Mouse (Mus musculus) left cerebral cortex, adult 8-10 months (tissue): ENCODE data around the gene Tmtc3. TPM values are rescaled to one million over a fixed set of nuclear protein-coding genes. Genes with fewer than 3 reads are reported as not detected.
"Not testable (repeated sequence)": the region's sequence is repeated elsewhere in the genome, so short reads cannot be mapped to it uniquely, and the experiment has no call there.

Source experiments
- DNase-seq, 2 experiments: peaks; one replicate each; pipeline ENCODE4 v3.0.0; 2022; ENCODE audit warnings: low spot score in 2 of 2
- total RNA-seq, 4 experiments: library from RNA; stranded (reverse); gene quantifications; 2 replicates each; pipeline ENCODE4 v1.2.4; 2022

Gene Tmtc3
- 10 to 100 TPM in 3 of 4 experiments, 1 to 10 TPM in 1; 9.8 to 14.0 (median 12.6) TPM for total RNA-seq

DNA sequence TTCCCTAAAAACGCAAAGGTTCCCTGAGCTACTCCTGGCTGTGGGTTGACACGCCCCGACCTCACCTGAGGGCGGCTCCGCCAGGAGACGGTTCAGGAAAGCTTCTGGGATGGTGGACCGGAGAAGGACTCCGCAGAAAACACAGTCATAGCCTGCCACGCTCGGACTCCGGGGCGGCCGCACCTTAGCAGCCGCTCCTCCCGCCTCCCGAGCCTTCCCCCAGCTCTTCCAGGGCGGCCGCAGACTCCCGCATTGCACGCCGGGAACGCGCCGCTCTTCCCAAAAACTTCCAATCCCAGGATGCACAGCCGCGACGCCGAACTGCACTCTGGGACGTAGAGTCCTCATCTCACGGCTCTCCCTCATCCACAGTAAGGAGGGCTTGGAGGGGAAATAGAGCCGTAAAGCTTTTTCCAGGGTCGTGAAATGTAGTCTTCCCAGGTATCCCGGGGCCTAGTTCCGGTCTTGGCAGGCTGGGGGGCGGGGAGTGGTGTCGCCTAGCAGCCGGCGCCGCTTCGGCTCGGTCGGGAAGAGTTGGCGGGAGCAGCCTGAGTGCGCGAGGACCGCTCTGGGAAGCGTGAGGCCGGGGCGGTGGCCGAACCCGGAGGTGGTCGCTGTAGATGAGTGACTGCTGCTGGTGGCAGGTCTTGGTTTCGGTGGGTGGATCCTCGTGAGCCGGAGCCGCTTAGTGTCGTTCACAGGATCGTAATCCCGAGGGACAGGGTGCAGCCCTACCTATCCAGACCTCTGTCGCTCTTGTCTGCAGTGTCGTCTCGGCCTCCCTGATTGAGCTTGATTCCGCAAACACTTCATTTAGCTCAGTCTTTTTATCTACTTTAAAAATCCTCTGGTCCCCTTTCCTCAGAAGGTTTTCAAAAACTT lies at the start of gene Tmtc3, which contains the start of gene Cep290:
Tmtc3 (minus strand) TSS at position 254 of the 882 bp plus-strand sequence.
Cep290 (plus strand) TSS at position 462 of the 882 bp plus-strand sequence.
- DNase-seq: peak; percentile 90 to 97

DNA sequence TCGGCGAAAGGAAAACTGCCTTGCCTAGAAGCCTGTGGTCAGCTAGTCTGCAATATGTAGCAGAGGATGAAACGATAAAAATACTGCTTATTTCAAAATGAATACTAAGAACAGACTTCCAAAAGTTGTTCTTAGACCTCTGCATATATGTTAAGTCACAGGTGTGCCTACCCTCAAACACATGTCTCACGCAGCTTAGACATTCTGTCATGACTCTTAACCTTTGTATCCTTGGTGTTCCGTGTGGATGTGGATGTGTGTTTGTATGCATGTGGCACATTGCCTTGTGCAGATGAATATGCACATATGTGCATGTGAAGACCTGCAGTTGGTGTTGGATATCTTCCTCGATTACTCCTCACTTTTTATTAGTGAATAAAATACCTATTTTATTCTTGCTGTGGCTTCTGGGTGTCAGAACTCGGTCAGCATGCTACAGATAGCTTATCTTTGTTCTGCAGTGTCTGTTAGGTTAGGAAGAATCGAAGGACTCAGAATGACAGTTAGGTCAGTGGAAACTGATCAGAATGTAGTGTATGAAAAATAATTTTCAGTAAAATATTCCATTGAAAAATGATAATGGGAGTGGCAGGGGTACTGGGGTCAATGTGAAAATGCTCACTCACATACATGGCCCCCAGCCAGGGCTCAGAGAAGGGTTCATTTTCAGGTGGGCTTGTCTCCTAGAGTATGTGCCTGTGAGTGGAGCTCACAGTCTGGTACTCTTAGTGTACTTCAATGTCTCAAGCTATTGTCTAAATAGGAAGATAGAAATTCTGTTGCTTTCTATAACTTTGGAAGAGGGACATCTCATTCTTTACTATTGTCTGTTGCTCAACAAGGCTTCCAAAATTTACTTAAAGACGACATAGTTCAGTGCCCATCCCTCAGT lies 37.6 kb upstream of the Tmtc3 start:
- no peak for DNase-seq

DNA sequence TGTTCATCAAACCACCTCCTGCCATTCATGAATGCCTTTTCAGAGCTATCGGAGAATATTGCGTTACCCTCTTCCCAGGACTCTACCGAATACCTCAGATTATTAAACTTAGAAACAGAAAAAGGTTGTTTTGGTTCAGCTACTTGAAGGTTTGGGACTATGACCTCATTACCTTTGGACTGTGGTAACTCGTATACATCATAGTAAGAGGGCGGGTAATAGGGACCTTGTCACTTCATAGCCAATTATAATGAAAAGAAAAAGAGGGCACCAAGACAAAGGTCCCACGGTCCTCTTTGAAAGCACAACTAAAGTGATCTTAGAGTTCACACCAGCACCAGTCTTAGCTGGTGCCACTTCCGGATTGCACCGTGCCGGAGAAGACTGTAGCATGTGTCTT lies 35.2 kb upstream of the Tmtc3 start:
- DNase-seq: no peak

DNA sequence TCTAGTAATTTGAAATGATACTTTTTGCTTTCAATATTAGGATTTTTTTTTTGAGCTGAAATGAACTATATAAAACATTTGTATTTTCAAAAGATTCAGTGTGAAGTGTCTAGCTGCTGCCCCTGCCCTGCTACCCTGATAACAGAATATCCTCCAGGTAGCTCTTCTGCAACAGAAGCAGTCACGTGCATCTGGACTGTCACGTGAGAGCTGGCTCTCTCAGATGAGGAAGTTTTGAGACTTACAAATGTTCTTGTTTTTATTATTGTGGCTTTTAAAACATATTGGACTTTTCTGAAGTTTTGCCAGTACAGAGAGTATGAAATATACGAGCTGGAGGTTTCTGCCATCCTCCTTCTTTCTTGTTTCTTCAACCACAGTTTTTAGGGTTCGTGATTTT lies 34.5 kb upstream of the Tmtc3 start:
- no peak for DNase-seq

DNA sequence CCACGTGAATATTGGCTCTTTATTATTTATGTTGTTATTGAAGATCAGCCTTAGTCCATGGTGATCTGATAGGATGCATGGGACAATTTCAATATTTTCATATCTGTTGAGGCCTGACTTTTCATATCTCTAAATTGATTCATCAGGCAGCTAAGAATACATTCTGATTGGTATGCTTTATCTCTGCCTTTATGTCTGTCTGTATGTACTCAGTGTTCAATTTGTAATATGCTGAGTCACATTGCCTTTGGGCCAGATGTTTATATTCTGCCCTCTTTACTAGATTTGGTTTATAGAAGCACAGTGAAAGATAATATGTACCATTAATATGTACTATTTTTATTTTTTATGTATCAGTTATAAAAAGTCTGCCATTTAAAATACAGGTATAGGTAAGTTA lies 21.0 kb upstream of the Tmtc3 start:
- no peak for DNase-seq

DNA sequence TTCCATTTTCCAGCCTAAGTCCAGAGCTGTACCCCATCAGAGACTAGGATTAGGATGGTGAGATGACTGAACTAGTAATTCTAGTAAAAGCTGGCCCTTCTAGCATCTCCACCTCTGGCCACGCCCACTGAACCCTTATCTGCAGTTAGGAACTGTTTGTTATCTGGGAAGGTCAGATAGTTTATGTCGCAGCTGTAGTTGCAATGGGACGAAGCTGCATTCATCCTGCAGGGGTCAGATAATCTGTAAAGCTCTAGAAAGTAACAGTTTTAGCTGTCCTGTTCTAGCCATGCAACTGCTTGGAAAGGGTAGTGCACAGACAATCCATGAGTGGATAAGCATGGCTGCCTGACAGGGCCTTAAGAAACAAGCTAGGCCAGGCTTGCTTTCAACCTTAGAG lies 11.2 kb upstream of the Tmtc3 start:
- no peak for DNase-seq

DNA sequence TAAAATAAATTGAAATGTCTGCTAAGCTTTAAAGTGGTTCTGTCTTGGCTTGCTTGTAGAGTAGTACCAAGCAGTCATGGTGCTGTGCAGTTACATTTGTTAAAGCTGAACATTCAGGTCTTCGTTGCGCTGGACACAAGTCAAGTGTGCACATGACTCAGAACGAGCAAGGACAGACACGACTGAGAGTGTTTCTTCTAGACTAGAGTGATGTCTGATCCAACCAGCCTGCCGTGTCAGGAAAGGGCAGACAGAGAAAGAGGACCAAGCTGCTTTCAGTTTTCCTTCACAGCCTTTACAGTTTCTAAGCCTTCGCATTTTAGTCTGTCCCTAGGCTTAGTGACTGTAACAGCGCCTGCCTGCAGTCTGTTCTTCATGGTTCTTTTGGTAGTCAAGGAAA lies 4.8 kb upstream of the Tmtc3 start:
- DNase-seq: no peak

DNA sequence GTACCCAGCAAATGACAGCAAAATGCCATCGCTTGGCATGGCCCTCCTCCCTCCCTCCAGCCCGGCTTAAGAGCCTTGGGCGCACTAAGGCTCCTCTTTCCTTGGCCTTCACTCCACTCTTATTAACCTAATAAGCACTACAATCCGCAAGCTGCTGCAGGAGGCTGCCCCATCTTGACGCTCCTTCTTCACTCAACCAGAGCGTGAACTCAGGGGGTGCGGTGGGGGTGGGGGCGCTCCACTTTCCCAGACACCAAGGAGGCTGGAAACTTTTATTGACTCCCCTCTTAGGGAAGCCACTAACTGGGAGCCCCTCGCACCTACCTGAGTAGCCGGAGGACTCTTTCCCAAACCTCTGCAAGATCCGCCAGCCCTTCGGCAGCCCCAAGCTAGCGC lies 451 bp downstream of the Tmtc3 start:
- no peak for DNase-seq

DNA sequence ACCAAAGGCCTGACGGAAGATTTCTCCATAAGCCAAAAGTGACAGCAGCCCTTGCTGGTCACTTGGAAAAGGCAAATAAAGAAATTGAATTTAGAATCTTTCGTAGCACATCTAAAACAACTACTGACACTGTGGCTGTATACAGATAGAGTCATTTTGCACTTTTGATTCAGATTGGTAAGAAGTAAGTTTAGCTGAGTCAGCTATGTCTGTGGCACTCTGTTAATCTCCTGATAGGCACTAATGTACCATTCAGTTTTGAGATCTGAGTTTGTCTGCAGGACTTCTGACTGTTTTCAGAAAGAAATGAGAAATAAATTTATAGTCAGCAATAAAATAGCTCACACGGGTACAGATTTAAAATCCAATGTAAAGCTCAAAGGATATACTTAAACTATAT lies 7.6 kb downstream of the Tmtc3 start:
- DNase-seq: no peak

DNA sequence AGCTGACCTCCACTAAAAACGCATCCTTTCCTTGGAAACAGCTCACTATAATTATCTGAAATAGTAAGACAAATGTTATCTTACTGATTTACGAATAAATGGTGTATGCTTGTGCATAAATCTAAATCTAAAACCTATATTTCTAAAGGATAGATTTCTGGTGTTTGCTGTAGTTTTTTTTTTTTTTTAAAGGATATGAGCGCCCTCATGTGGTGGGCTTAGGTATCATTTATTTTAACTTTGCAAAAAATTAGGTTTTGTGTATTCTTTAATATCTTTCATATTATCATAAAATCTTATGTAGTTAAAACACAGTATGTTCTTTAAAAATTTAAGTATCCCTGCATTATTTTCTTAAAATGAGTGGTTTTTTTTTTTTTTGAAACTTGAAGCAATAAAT lies 12.1 kb downstream of the Tmtc3 start:
- DNase-seq: no peak

DNA sequence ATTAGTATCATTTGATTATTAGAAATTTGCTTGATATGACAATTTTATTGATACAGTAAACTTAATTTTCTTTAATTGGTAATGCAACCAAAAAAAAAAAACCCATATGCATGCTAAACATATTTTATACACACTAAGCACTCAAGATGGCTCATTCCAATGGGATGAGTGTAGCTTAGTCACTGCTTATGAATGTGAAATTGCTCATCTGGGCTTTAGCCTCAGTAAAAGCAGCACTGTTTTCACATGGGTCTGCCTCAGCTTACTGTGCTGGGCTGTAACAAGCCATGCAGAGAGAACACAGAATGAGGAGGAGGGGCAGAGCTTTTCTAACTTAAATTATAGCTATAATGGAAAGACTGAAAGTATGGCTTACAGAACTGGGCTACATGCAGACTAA lies 26.6 kb downstream of the Tmtc3 start:
- DNase-seq: no peak

DNA sequence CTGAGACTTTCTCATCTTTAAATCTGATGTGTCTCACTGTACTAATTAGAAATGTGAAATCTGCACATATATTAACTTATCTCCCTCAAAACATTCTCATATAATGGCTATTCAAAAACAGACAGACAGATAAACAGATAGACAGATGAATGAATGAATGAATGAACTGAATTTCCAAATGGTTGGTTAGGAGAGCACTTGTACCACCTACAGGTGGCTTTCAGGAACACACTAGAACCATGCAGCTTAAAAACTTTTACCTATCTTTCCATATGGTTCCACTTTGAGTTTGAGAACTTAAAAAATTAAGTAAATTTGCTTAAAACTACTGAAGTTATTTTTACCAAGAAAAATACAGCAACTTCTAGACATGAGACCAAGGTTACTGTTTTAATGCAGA lies 37.8 kb downstream of the Tmtc3 start:
- no peak for DNase-seq

DNA sequence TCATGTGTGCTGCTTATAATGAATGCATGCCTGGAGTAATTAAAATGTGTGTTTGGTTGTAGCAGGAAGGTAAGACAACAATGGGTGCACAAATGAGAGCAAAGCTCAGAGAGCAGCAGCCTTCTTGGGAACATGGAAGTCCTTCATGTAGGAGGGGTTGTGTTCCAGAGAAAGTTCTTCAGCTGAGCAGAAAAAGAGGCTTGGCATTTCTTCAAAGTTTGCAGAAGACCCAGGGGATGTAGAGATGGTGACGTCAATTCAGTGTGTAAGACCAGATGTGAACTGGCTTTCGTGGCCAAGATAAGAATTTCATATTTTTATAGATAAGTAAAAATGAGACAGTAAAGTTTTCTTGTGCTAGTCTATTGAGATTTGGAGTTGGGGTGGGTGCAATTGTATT lies 59.6 kb downstream of the Tmtc3 start:
- DNase-seq: no peak

DNA sequence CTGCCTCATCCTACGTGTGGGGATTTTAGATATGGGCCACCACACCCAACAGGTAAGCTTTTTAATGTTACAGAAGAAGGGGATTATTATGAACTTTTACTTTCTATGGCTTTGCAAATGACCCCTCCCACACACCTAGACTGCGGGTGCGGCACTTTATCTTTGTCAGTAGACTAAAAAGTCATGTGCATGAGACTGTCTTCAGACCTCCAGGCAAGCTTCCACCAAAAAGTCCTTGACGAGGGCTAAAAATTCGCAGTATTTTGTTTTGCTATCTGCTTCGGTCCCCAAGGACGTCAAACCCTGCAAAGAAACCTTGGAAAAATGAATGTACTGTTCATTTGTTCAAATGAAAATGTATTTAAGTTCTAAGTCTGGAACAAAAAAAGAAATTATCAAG lies 71.6 kb downstream of the Tmtc3 start:
- DNase-seq: no peak

DNA sequence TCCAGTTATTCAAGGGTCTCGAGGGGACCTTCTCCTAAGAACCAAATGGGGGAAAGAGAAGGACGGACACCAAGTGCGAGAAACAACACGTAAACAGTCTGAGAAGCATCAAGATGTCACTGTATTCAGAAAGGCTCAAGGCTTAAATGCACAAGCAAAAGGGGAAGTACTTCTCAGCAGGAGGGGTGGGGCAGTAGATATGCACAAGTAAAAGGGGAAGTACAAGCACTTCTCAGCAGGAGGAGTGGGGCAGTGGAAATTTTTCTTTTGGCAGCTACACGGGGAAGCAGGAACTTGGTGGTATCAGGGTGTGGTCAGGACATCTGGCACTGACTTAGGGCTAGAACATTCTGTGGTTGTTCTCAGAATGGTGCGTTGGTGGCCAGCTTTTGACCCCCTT lies 84.8 kb downstream of the Tmtc3 start:
- not testable (repeated sequence) for DNase-seq

Other genes with a start within 250 kb of the Tmtc3 start
- gene Gm4301, start 151.7 kb downstream of the Tmtc3 start, total RNA-seq: not detected
- not detected for gene Gm4302, start 146.5 kb downstream of the Tmtc3 start, total RNA-seq
- not detected for gene Gm4303, start 141.4 kb downstream of the Tmtc3 start, total RNA-seq
- not detected for gene Gm4305, start 136.3 kb downstream of the Tmtc3 start, total RNA-seq
- not detected for gene Gm4307, start 126.0 kb downstream of the Tmtc3 start, total RNA-seq
- gene Gm4312, start 104.8 kb downstream of the Tmtc3 start, total RNA-seq: not detected
- 10 to 100 TPM; 16.1 to 18.5 (median 16.4) TPM for gene Cep290, start 208 bp upstream of the Tmtc3 start, total RNA-seq
- gene 4930430F08Rik, start 103.1 kb upstream of the Tmtc3 start, total RNA-seq: 10 to 100 TPM; 21.4 to 27.8 (median 23.9) TPM
- gene 1700017N19Rik, start 103.1 kb upstream of the Tmtc3 start, total RNA-seq: not detected